Mouse (Mus musculus): Measurements from ENCODE around the gene Hacd4.

GRCm38 (mm10) chr4:88488107-88488506 is 49.4 kb upstream of the Hacd4 start:
- TF ChIP-seq CTCF (IDR thresholded peaks at IDR 0.05; ENCODE audit: low read depth), result no peak
- no peak for TF ChIP-seq EP300 (optimal IDR thresholded peaks at IDR 0.05)

Measured in stomach, postnatal 0 days (tissue).